Mouse (Mus musculus) hindlimb bud, embryonic 11.5 days (tissue): ENCODE data around the gene Gm11027.
A peak's percentile ranks its signal among the peaks of the same experiment; 100 is the strongest.

Experiments
- DNase-seq: peaks from one replicate; pipeline ENCODE4 v3.0.0-alpha.2; 2012; ENCODE audit warnings: low read depth, low spot score; ENCODE audit errors: extremely low spot score

Gene Gm11027

GRCm38 (mm10) chr12:116278541-116278940 is 3.4 kb downstream of the Gm11027 start:
- DNase-seq = no peak

- no peak for DNase-seq
These were observed 4.0 kb downstream of the Gm11027 start for GRCm38 (mm10) chr12:116279181-116279580.

- no peak for DNase-seq
These were observed 5.0 kb downstream of the Gm11027 start for GRCm38 (mm10) chr12:116280149-116280652.

- peak; percentile 89 for DNase-seq
These were observed 5.6 kb downstream of the Gm11027 start, which contains the start of gene Esyt2 for GRCm38 (mm10) chr12:116280653-116281364. Gene Esyt2, plus strand, starts transcription at chr12:116281196.

DNA sequence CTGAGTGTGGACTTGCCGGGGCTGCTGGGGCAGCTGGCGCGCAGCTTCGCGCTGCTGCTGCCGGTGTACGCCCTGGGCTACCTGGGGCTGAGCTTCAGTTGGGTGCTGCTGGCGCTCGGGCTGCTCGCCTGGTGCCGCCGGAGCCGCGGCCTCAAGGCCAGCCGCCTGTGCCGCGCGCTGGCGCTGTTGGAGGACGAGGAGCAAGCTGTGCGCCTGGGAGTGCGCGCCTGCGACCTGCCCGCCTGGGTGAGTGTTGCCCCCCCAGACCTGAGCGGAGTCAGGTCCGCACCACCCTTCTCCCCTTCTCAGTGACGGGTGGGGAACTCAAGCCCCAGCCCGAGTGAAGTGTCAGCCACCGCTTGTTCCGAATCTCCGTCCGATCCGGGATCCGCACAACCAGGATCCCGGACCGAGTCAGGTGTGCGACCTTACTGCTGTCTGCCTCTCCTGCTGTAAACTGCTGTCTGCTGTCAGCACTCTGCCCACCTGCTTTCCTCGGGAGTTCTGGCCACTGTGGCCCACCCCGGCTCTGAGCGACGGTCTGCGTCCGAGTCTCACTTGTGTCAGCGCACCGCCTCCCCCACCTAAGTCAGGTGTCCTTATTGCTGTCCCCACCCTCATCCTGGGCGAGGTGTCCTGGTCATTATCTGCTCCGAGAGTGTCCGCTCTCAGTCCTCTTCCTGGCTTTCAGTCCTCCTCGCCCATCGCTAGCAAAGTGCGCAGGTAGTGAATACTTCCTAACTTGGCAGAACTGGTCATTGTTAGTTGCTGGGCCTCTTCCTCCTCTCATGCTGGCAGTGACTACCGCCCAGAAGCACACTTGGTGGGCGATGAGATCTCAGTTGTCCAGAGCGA is 6.5 kb downstream of the Gm11027 start:
- no peak for DNase-seq

DNA sequence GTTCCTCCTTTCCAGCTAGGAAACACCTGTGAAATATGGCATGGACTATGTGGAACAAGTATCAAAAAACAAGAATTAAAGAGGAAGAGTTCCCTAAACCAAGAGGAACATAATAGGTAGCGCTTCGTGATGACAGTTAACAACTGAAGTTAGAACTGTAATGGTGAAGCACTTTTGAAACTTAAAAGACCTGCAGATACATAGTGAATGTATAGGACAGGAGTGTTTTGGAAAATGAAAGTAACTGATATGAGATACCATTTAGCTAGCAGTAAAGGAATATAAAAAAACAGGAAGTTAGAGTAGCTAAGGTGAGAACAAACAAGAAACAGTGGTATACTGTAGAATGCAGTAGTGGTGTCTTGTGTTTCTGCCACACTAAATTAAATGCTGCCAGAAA is 7.7 kb downstream of the Gm11027 start:
- no peak for DNase-seq

GRCm38 (mm10) chr12:116283511-116283910 is 8.3 kb downstream of the Gm11027 start:
- no peak for DNase-seq

- no peak for DNase-seq
These were observed 18.0 kb downstream of the Gm11027 start for GRCm38 (mm10) chr12:116293185-116293584.

DNA sequence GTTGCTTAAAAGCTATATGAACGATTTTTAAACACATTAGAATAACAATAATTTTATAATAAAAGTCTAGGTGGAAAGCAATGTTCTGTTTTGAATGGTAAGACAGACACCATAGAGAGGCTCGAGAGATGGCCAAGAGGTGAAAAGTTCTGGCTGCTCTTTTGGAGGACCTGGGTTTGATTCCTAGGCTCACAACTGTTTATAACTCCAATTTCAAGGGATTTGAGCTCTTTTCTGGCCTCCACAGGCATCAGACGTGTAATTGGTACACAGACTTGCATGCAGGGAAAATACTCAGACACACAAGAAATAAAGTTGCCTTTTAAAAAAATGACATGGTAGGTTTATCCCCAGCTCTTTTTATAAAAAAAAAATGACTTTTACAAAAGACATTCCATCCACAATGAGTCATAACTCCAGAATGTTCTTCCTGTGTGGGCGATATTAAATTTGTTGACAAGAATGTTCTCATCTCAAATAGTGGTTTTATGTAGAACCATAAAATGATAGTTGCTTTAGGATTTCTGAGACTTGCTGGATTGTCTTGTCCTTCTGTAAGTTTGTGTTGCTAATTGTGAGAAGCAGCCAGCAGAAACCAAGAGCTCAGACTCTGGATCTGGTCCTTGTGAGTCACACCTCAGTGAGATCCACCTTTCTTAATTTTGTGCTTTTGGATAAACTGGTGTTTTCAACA is 18.6 kb downstream of the Gm11027 start:
- no peak for DNase-seq

DNA sequence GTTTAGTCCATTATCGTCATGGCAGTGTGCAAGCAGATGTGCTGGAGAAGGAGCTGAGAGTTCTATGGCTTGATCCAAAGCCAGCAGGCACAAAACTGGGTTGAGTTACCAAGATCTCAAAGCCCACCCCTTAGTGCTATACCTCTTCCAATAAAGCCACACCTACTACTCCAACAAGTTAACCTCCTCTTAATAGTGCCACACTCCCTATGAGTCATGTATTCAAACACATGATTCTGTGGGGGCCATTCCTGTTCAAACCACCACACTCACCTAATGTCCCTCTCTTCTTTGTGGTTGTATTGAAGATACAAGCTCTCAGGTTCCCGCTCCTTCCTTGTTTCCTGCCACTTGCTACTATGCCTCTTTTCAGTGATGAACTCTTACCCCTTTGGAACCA is 24.7 kb downstream of the Gm11027 start:
- DNase-seq = no peak

- DNase-seq = no peak
These were observed 27.0 kb downstream of the Gm11027 start for GRCm38 (mm10) chr12:116302181-116302580.

DNA sequence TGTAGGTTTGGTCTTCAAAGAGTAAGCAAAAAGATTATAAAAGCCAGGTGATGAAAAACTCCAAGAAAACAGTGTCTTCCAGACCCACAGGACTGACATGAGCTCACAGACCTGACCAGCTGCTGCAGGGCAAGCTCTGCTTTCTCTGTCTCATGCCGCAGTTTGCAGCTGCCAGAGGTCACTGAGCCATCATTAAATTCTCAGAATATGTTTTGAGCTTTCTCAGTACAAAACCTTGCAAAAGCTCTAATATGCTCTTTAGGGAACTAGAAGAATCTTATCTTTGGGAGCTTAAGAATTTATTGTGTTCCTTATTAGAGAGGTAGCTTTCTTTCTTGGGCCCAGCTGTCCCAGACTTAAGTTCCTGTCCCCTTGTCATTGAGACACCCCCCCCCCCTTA is 30.9 kb downstream of the Gm11027 start:
- no peak for DNase-seq

- DNase-seq = no peak
These were observed 32.7 kb downstream of the Gm11027 start for GRCm38 (mm10) chr12:116307870-116308269.

DNA sequence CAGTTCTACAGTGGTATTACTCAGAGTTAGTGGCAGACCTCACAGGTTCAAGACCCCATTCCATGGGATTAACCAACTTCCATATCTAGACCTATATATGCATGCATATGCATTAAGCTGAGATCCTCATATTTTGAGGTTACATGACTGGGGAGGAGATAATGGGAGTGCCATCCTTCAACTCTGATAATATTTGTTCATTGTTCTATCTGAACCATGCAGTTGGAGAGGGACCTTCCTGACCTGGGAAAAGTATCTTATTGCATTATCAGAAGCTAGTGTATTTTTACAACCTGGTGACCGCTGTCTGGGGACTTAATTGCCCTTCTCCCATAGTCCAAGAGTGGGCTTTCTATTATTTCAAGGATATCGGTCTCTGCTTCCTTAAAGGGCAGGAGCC is 33.4 kb downstream of the Gm11027 start:
- no peak for DNase-seq

DNA sequence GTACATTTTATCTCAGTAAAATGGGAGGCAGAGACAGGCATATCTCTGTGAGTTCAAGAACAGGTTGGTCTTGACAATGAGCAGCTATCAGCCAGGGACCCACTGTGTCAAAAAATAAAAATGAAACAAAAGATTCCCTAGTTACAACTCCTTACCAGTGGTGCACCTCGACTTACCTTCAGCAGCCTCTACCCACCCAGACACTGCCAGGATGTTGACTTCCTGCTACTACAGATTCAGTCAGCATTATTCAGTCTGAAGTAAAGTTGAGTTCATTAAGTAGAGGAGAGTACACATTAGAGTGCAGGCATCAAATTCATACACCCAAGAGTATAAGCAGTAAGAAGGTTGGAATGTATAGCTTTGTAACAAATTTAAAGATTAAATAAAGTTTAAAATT is 38.6 kb downstream of the Gm11027 start:
- no peak for DNase-seq

DNA sequence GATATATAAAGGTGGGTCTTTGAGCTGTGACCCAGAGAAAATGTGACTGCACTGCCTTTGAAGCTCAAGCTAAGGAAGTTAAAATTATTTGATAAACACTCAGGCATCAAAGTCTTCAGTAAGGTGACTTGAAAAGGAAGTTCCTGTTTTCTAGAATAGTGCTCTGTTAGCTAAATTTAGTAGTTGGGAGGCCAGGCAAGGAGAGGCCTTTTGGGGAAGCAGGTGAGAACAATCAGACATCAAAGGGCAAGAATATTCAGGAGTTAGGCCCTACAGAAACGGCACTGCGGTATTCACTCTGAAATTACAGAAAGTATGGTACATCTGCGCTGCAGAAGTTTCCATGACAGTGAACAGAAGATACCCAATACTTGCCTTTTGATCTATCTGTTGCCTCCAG is 40.3 kb downstream of the Gm11027 start:
- no peak for DNase-seq

GRCm38 (mm10) chr12:116317818-116318217 is 42.6 kb downstream of the Gm11027 start:
- no peak for DNase-seq
